Mouse (Mus musculus): ENCODE results near the gene Mkks. TPM values are rescaled to one million over a fixed set of nuclear protein-coding genes. Genes with fewer than 3 reads are reported as not detected.

Gene Mkks
- polyA plus RNA-seq, 1 experiment = 8.9 TPM

DNA sequence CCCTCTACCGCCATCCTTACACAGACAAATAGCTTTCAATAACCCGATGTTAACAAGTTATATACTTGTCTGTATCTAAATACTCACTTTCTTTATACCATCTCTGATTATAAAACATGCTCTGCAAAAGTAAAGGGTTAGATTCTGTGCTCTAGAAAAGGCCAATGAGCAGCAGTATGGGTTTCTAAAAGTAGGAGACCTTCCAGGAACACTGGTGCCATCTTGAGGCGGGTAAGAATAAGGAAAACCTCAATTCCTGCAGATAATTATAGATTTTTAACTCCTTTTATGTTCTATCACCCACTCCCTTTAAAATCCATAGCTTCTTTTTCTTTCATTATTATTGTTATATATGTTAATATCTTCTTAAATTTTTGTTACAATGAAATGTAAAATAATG lies 55.3 kb downstream of the Mkks start:
- no peak for DNase-seq (ENCODE audit: low read depth)

DNA sequence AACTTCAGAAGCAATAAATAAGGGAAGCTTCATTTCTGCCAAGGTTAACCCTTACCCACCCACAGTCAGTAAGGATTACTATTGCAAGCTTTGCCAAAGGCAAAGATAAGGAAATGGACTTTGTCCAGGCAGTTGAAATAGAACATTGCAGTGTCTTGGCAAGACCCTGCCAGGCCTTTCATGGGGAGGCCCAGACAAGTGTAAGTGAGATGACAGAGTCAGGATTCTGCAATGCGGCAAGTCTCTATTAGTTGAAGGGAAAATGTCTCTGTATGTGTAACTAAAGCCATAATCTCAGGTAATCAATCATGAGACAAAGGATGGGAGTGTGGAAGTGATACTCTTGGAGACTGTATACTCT lies 56.5 kb downstream of the Mkks start:
- no peak for DNase-seq (ENCODE audit: low read depth)

DNA sequence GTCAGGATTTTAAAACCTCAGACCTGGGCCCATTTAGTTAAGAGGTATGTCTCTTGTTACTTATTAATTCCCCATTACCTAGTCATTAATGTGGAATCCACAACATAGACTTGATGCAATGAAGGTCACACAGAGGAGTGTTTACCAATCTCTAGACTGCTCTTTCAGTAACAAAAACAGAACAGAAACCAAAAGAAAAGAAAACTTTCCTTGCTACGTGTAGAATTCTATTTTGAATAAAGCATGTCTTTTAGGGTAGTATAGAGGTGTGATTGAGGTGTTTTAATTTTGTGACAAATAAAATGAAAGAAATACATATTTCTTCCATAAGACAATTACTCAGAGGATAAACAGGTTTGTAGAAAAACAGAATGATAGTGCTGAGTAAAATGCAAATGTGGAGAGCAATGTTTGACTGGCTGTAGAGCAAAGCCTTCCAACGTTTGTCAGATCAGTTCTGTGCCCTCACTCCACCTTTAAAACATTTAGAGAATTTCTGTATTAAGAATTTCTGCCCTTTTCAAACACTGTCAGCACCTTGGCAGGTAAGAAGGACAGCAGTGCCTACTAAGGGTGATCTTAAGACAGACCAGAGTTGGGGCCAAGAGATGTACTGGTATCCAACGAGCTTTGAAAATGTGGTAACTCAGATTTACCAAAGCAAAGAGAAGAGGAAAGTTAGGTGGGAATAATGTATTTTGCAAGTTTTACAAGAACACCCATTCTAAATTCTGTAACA lies 57.0 kb downstream of the Mkks start:
- DNase-seq (ENCODE audit: low read depth) = no peak

DNA sequence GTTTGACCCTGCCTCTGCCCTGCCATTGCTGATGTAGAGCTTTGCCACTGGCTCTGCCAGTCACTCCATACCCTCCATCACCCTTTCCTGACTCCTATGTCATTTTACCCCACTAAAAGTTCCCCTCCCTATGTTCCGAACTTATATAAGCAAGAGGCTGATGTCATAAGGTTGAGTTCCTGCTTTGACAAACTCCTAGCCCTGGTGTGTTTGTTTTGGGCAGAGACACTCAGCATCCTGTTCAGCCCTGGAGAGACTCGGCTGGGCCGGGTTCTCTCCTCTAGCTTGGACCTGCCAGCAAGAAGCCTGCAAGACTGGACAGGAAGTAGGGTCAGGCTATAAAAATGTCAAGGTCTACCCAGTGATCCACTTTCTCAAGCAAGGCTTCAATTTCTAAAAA lies 58.3 kb downstream of the Mkks start:
- DNase-seq (ENCODE audit: low read depth) = no peak

DNA sequence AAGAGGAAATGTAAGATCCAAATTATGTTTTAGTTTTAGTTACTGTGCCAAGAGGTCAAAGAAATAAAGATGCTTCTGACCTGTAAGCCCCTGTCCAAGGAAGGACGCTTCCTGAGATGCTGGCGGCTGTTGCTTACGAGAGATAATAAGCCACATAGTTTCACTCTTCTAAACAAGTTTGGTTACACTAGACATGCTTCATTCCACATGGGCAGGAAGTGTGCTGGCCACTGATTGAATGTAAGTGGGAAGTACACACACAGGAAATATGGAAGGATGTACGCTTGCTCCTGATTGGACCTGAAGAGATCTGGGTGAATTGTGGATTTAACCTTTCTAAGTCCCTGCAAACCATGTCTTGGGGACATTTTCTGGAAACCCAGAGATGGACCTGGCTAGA lies 63.6 kb downstream of the Mkks start:
- no peak for DNase-seq (ENCODE audit: low read depth)

Other genes starting within 250 kb of the Mkks start
- gene Snap25, start 177.9 kb downstream of the Mkks start, polyA plus RNA-seq (2012; rRNA removed) = 0.07 TPM in 1 of 2 replicates, not detected in the other
- not detected in 2 replicates for gene AL731706.2, start 5.7 kb downstream of the Mkks start, polyA plus RNA-seq (2012; rRNA removed)
- gene Slx4ip, start 171 bp downstream of the Mkks start, polyA plus RNA-seq (2012; rRNA removed) = 1.6 and 1.7 TPM in 2 replicates
- 10.4 and 16.0 TPM in 2 replicates for gene AL731706.1, start within 50 bp of the Mkks start, polyA plus RNA-seq (2012; rRNA removed)
- 8.2 and 12.7 TPM in 2 replicates for gene Jag1, start 225.3 kb upstream of the Mkks start, polyA plus RNA-seq (2012; rRNA removed)

Data from gonadal fat pad, adult 2 months (tissue).